Mouse (Mus musculus) limb, embryonic 12.5 days (tissue): ENCODE data around the gene Zmynd11. TPM values are rescaled to one million over a fixed set of nuclear protein-coding genes. Genes with fewer than 3 reads are reported as not detected.

ENCODE experiments used
- ATAC-seq: fragments of 200-750 bp; cut with Nextera tagmentation; 2 replicates; pipeline ENCODE4 v1.8.0; 2017; ENCODE audit warnings: low read depth, moderate TSS enrichment; ENCODE audit not compliant: insufficient number of reproducible peaks, insufficient read depth, low FRiP score, low TSS enrichment
- H3K27ac ChIP-seq: fragments of 300-500 bp; sonication (generic); 2 replicates; pipeline ENCODE4 v1.5.1; 2016; ENCODE audit warnings: mild to moderate bottlenecking, moderate library complexity
- H3K27me3 ChIP-seq: fragments of 300-500 bp; sonication (generic); 2 replicates; pipeline ENCODE4 v1.6.1; 2016; ENCODE audit warnings: mild to moderate bottlenecking, moderate library complexity
- H3K36me3 ChIP-seq: fragments of 300-500 bp; sonication (generic); 2 replicates; pipeline ENCODE4 v1.6.1; 2016; ENCODE audit warnings: mild to moderate bottlenecking, moderate library complexity
- H3K4me1 ChIP-seq: fragments of 300-500 bp; sonication (generic); replicated peaks from 2 replicates; pipeline ENCODE4 v1.6.1; 2016
- H3K4me2 ChIP-seq: fragments of 300-500 bp; sonication (generic); 2 replicates; pipeline ENCODE4 v1.6.1; 2016; ENCODE audit warnings: mild to moderate bottlenecking, moderate library complexity
- H3K4me3 ChIP-seq: fragments of 300-500 bp; sonication (generic); replicated peaks from 2 replicates; pipeline ENCODE4 v1.5.1; 2016; ENCODE audit warnings: mild to moderate bottlenecking
- H3K9ac ChIP-seq: fragments of 300-500 bp; sonication (generic); replicated peaks from 2 replicates; pipeline ENCODE4 v1.6.1; 2016; ENCODE audit warnings: mild to moderate bottlenecking, moderate library complexity
- H3K9me3 ChIP-seq: fragments of 300-500 bp; sonication (generic); 2 replicates; pipeline ENCODE4 v1.6.1; 2016; ENCODE audit warnings: mild to moderate bottlenecking, moderate library complexity
- WGBS: fragments of 180-500 bp; shearing (Covaris S2); methylation state at CpG from one replicate; pipeline ENCODE4 v1.1.7; 2016; 5-methylcytosine and 5-hydroxymethylcytosine counted together
- polyA plus RNA-seq: library from polyadenylated mRNA; unstranded; fragments of >200 nt; fragmentation: Nextera tagmentation; extraction: Ambion mirVana; gene quantifications from 2 replicates; pipeline ENCODE4 v1.2.1, GENCODE M21; 2016

Zmynd11 gene
- polyA plus RNA-seq, 1 experiment from 2014 or later, result 125 TPM

- no peak for ATAC-seq
- 89% methylated on average over 6 of the region's 6 CpGs for WGBS
- no peaks in the 10 kb centered on the region for H3K27me3 ChIP-seq
- H3K9me3 ChIP-seq, result no peaks in the 10 kb centered on the region
- no peak overlapping the region for H3K4me2 ChIP-seq
- no peak overlapping the region for H3K9ac ChIP-seq
- no peak overlapping the region for H3K27ac ChIP-seq
- H3K4me3 ChIP-seq, result no peak overlapping the region
- peaks cover 19% of the 10 kb centered on the region for H3K36me3 ChIP-seq
- no peaks in the 10 kb centered on the region for H3K4me1 ChIP-seq
Observed at GRCm38 (mm10) chr13:9656613-9657012, 108.5 kb downstream of the Zmynd11 start.

DNA sequence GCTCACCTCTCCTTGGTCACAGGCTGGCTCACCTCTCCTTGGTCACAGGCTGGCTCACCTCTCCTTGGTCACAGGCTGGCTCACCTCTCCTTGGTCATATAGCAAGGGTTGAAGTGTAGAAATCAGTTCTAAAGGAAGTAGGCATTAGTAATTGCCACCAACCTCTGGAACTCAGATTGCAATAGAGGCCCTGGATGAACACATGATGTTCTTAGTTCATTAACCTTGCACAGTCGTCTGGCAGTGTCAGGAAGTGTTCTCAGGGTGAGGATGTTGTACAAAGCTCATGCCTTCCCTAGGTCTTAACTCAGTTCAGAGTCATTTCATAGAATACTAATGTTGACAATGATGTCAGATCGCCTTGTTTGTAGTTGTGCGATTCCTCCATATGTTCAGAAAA lies 112.1 kb downstream of the Zmynd11 start:
- H3K4me3 ChIP-seq, result no peak overlapping the region
- no peak overlapping the region for H3K4me2 ChIP-seq
- no peak overlapping the region for H3K27ac ChIP-seq
- H3K4me1 ChIP-seq, result no peaks in the 10 kb centered on the region
- ATAC-seq, result no peak
- H3K9ac ChIP-seq, result no peak overlapping the region
- H3K36me3 ChIP-seq, result peaks cover 10% of the 10 kb centered on the region
- H3K9me3 ChIP-seq, result no peaks in the 10 kb centered on the region
- no peaks in the 10 kb centered on the region for H3K27me3 ChIP-seq
- 86% methylated on average over 3 of the region's 3 CpGs for WGBS

GRCm38 (mm10) chr13:9650580-9650979 lies 114.5 kb downstream of the Zmynd11 start:
- Histone ChIP-seq H3K9ac (no peak overlapping the region), H3K36me3 (no peaks in the 10 kb centered on the region)
- ATAC-seq, result no peak

DNA sequence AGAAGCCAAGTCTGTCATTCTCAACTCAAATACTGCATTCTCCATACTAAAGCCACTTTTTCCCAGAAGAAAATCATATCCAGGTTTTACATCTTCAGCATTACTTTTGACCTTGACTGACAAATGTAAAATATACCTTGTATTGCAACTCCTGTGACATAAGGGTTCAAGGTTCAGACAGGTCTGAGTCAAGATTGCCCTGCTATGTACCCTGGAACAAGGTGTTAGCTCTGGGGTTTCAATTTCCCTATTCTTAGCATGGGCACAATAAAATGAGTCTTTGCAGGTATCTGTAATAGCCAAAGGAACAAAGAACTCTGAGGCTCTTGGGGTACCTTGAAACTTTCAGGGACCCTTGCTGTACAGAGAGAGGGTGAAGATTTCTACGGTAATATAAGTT lies 115.2 kb downstream of the Zmynd11 start:
- Histone ChIP-seq H3K9ac (no peak overlapping the region), H3K27ac (no peak overlapping the region), H3K4me1 (no peaks in the 10 kb centered on the region), H3K27me3 (no peaks in the 10 kb centered on the region), H3K9me3 (no peaks in the 10 kb centered on the region), H3K4me2 (no peak overlapping the region), H3K36me3 (no peaks in the 10 kb centered on the region), H3K4me3 (no peak overlapping the region)
- no peak for ATAC-seq
- 97% methylated on average over 1 of the region's 1 CpGs for WGBS

More at GRCm38 (mm10) chr13:9650580-9650979, 114.5 kb downstream of the Zmynd11 start:
- Histone ChIP-seq H3K4me1 (no peaks in the 10 kb centered on the region), H3K27ac (no peak overlapping the region), H3K27me3 (no peaks in the 10 kb centered on the region), H3K4me3 (no peak overlapping the region), H3K4me2 (no peak overlapping the region), H3K9me3 (no peaks in the 10 kb centered on the region)

GRCm38 (mm10) chr13:9648716-9649115 lies 116.4 kb downstream of the Zmynd11 start:
- H3K27me3 ChIP-seq, result no peaks in the 10 kb centered on the region
- no peaks in the 10 kb centered on the region for H3K36me3 ChIP-seq
- WGBS, result 92% methylated on average over 13 of the region's 13 CpGs
- no peak overlapping the region for H3K27ac ChIP-seq
- no peaks in the 10 kb centered on the region for H3K4me1 ChIP-seq
- H3K9me3 ChIP-seq, result no peaks in the 10 kb centered on the region
- H3K4me2 ChIP-seq, result no peak overlapping the region
- ATAC-seq, result no peak
- H3K4me3 ChIP-seq, result no peak overlapping the region
- no peak overlapping the region for H3K9ac ChIP-seq

GRCm38 (mm10) chr13:9637949-9638348 lies 127.2 kb downstream of the Zmynd11 start:
- Histone ChIP-seq H3K27ac (no peak overlapping the region), H3K4me1 (no peaks in the 10 kb centered on the region), H3K9ac (no peak overlapping the region), H3K4me2 (no peak overlapping the region), H3K4me3 (no peak overlapping the region), H3K27me3 (no peaks in the 10 kb centered on the region), H3K9me3 (no peaks in the 10 kb centered on the region), H3K36me3 (peaks cover 4% of the 10 kb centered on the region; the same call in 1 of the 2 replicates)
- WGBS, result 54% methylated on average over 3 of the region's 3 CpGs
- ATAC-seq, result no peak

- ATAC-seq, result no peak
- Histone ChIP-seq H3K4me2 (no peak overlapping the region), H3K9me3 (no peaks in the 10 kb centered on the region), H3K36me3 (peaks cover 4% of the 10 kb centered on the region; the same call in 1 of the 2 replicates), H3K9ac (no peak overlapping the region), H3K27me3 (no peaks in the 10 kb centered on the region), H3K4me3 (no peak overlapping the region), H3K4me1 (no peaks in the 10 kb centered on the region), H3K27ac (no peak overlapping the region)
- WGBS, result 59% methylated on average over 4 of the region's 4 CpGs
Observed at GRCm38 (mm10) chr13:9636505-9636904, 128.6 kb downstream of the Zmynd11 start.

DNA sequence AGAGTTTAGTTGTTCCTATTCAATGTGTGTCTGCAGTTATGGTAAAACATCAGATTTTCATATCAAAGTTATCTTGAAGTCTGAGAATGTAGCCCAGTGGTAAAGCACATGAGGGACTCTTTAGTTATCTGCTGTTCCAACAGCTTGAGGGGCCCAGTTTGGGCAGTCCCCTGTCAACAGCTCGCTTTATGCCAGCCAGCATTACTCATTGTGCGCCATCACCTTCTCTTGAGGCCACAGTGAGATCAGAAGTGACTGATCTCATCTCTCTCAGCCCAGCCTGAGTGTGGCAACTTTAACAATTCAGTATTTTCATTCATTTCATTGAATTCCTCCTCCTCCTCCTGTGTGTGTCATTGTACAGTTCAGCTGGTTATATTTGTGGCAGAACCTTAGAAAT lies 129.2 kb downstream of the Zmynd11 start:
- Histone ChIP-seq H3K4me2 (no peak overlapping the region), H3K9me3 (no peaks in the 10 kb centered on the region), H3K36me3 (peaks cover 4% of the 10 kb centered on the region; the same call in 1 of the 2 replicates), H3K4me3 (no peak overlapping the region), H3K9ac (no peak overlapping the region), H3K4me1 (no peaks in the 10 kb centered on the region), H3K27ac (no peak overlapping the region), H3K27me3 (no peaks in the 10 kb centered on the region)
- 86% methylated on average over 2 of the region's 2 CpGs for WGBS
- no peak for ATAC-seq
